Mouse (Mus musculus) large intestine, adult 2 months (tissue): Measurements from ENCODE around the gene 4930523C07Rik. TPM values are rescaled to one million over a fixed set of nuclear protein-coding genes. Genes with fewer than 3 reads are reported as not detected.

Experiments used
- DNase-seq: peaks from one replicate; pipeline ENCODE4 v3.0.0-alpha.2; 2012; ENCODE audit warnings: low read depth, low spot score
- WGBS: fragments of 180-500 bp; shearing (Covaris S2); methylation state at CpG from one replicate; pipeline ENCODE4 v1.1.7; 2018; 5-methylcytosine and 5-hydroxymethylcytosine counted together
- polyA plus RNA-seq: library from polyadenylated mRNA; depleted of rRNA; stranded (reverse); fragments of >200 nt; gene quantifications from 2 replicates; pipeline ENCODE4 v1.2.3, GENCODE M21; 2012; rRNA removed

The 4930523C07Rik gene
- 3.2 and 3.8 TPM in 2 replicates for polyA plus RNA-seq

- DNase-seq = peak; percentile 45
- under 1% methylated on average over 33 of the region's 33 CpGs for WGBS
These were observed at the start of gene 4930523C07Rik for GRCm38 (mm10) chr1:160044237-160045021. TSS of gene 4930523C07Rik (plus strand) at chr1:160044382.

GRCm38 (mm10) chr1:159997329-159997728 lies 46.9 kb upstream of the 4930523C07Rik start:
- no peak for DNase-seq
- WGBS = 29% methylated on average over 2 of the region's 2 CpGs

- DNase-seq = no peak
- WGBS = 69% methylated on average over 1 of the region's 1 CpGs
These were observed 45.8 kb upstream of the 4930523C07Rik start for GRCm38 (mm10) chr1:159998349-159998748.

GRCm38 (mm10) chr1:159999232-159999631 lies 45.0 kb upstream of the 4930523C07Rik start:
- 70% methylated on average over 3 of the region's 3 CpGs for WGBS
- no peak for DNase-seq

- 65% methylated on average over 4 of the region's 4 CpGs for WGBS
- no peak for DNase-seq
These were observed 38.9 kb upstream of the 4930523C07Rik start for GRCm38 (mm10) chr1:160005319-160005718.

GRCm38 (mm10) chr1:160006919-160007588 lies 37.1 kb upstream of the 4930523C07Rik start:
- 86% methylated on average over 8 of the region's 8 CpGs for WGBS
- no peak for DNase-seq

- WGBS = 63% methylated on average over 3 of the region's 3 CpGs
- no peak for DNase-seq
These were observed 31.1 kb upstream of the 4930523C07Rik start for GRCm38 (mm10) chr1:160013042-160013441.

GRCm38 (mm10) chr1:160024339-160024980 lies 19.7 kb upstream of the 4930523C07Rik start:
- no peak for DNase-seq
- 86% methylated on average over 10 of the region's 10 CpGs for WGBS

- no peak for DNase-seq
- 48% methylated on average over 11 of the region's 11 CpGs for WGBS
These were observed 18.9 kb upstream of the 4930523C07Rik start for GRCm38 (mm10) chr1:160025146-160025894.

- DNase-seq = no peak
- WGBS = 83% methylated on average over 5 of the region's 5 CpGs
These were observed 18.3 kb upstream of the 4930523C07Rik start for GRCm38 (mm10) chr1:160025895-160026255.

GRCm38 (mm10) chr1:160027939-160028338 lies 16.2 kb upstream of the 4930523C07Rik start:
- WGBS = 55% methylated on average over 4 of the region's 4 CpGs
- DNase-seq = no peak

GRCm38 (mm10) chr1:160033948-160034598 lies 10.1 kb upstream of the 4930523C07Rik start:
- no peak for DNase-seq
- 66% methylated on average over 4 of the region's 4 CpGs for WGBS

GRCm38 (mm10) chr1:160035561-160035960 lies 8.6 kb upstream of the 4930523C07Rik start:
- WGBS = 33% methylated on average over 3 of the region's 3 CpGs
- DNase-seq = no peak

- DNase-seq = peak; percentile 43
- 17% methylated on average over 5 of the region's 5 CpGs for WGBS
These were observed 7.1 kb upstream of the 4930523C07Rik start for GRCm38 (mm10) chr1:160036996-160037521.

GRCm38 (mm10) chr1:160039951-160040645 lies 4.1 kb upstream of the 4930523C07Rik start:
- DNase-seq = no peak
- 59% methylated on average over 7 of the region's 7 CpGs for WGBS

GRCm38 (mm10) chr1:160041264-160041775 lies 2.9 kb upstream of the 4930523C07Rik start:
- DNase-seq = no peak
- WGBS = 93% methylated on average over 7 of the region's 7 CpGs

- 89% methylated on average over 7 of the region's 7 CpGs for WGBS
- no peak for DNase-seq
These were observed 1.8 kb upstream of the 4930523C07Rik start for GRCm38 (mm10) chr1:160042351-160042750.

GRCm38 (mm10) chr1:160043271-160043975 lies 759 bp upstream of the 4930523C07Rik start:
- DNase-seq = no peak
- 65% methylated on average over 13 of the region's 13 CpGs for WGBS
